Mouse (Mus musculus) intestine, postnatal 0 days (tissue): ENCODE measurements around the gene Nktr. TPM values are rescaled to one million over a fixed set of nuclear protein-coding genes. Genes with fewer than 3 reads are reported as not detected.

Experiments
- ATAC-seq: fragments of 200-750 bp; cut with Nextera tagmentation; 2 replicates; pipeline ENCODE4 v1.8.0; 2017; ENCODE audit warnings: mild to moderate bottlenecking, moderate TSS enrichment, moderate library complexity
- H3K27ac ChIP-seq: fragments of 300-500 bp; sonication (generic); 2 replicates; pipeline ENCODE4 v1.5.1; 2014; ENCODE audit warnings: mild to moderate bottlenecking, low read depth, low read length, moderate library complexity
- H3K27me3 ChIP-seq: fragments of 300-500 bp; sonication (generic); replicated peaks from 2 replicates; pipeline ENCODE4 v1.6.1; 2014; ENCODE audit warnings: low read length, mixed read lengths; ENCODE audit not compliant: control insufficient read depth, insufficient read depth
- H3K36me3 ChIP-seq: fragments of 300-500 bp; sonication (generic); 2 replicates; pipeline ENCODE4 v1.6.1; 2014; ENCODE audit warnings: mild to moderate bottlenecking, moderate library complexity; ENCODE audit not compliant: control insufficient read depth, insufficient read depth
- H3K4me1 ChIP-seq: fragments of 300-500 bp; sonication (generic); replicated peaks from 2 replicates; pipeline ENCODE4 v1.6.1; 2014; ENCODE audit warnings: antibody characterized with exemption, low read length, mixed read lengths; ENCODE audit not compliant: control insufficient read depth, insufficient read depth
- H3K4me2 ChIP-seq: fragments of 300-500 bp; sonication (generic); replicated peaks from 2 replicates; pipeline ENCODE4 v1.6.1; 2014; ENCODE audit warnings: low read depth, mild to moderate bottlenecking, moderate library complexity
- H3K4me3 ChIP-seq: fragments of 300-500 bp; sonication (generic); 2 replicates; pipeline ENCODE4 v1.5.1; 2014; ENCODE audit warnings: low read depth, low read length
- H3K9ac ChIP-seq: fragments of 300-500 bp; sonication (generic); 2 replicates; pipeline ENCODE4 v1.6.1; 2014; ENCODE audit warnings: mild to moderate bottlenecking, low read depth, low read length
- H3K9me3 ChIP-seq: fragments of 300-500 bp; sonication (generic); 2 replicates; pipeline ENCODE4 v1.6.1; 2016; ENCODE audit warnings: mixed run types; ENCODE audit not compliant: control insufficient read depth
- CTCF ChIP-seq: sonication (generic); IDR thresholded peaks from 2 replicates; pipeline ENCODE4 v1.5.1; 2016; ENCODE audit warnings: low read depth, mild to moderate bottlenecking, control low read depth, antibody characterized with exemption, moderate library complexity
- WGBS: fragments of 180-500 bp; shearing (Covaris S2); extraction: QIAGEN DNeasy Blood & Tissue Kit; methylation state at CpG from one replicate; pipeline ENCODE4 v1.1.7; 2014; 5-methylcytosine and 5-hydroxymethylcytosine counted together
- polyA plus RNA-seq: library from polyadenylated mRNA; unstranded; fragments of >200 nt; fragmentation: Nextera tagmentation; extraction: Ambion mirVana; gene quantifications from 2 replicates; pipeline ENCODE4 v1.2.1, GENCODE M21; 2015

Nktr gene
- polyA plus RNA-seq, 1 experiment from 2014 or later = 32.5 TPM

DNA sequence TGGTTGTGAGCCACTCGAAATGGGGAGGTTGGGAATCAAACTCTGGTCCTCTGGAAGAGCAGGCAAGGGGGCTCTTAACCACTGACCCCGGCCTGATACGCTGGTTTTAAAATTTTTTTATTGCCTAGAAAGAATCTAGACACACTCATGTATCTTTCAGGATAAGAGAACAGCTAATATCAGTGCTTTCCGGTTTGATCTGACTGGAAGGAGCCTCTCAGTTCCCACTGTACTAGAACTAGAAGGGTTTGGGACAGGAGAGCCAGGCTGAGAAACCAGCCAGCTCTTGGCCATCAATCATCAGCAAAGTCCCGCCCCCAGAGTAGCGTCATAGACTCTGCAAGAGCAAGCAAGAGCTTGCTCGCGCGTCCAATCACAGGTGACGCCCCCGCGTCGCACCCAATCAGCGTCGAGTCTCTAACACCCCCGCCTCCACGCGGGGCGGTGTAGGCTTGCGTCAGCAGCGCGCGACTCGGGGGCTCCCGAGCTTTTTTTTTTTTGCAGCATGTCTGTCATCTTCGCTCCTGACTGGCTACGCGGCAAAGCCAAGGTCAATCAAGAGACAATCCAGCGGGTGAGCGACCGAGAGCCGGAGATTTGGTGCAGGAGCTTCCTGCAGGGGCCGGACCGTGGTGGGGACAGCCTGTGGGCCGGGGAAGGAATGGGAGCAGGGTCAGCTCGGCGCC, 8.9 kb upstream of the Nktr start, which contains the start of gene Ss18l2:
Gene Ss18l2 (plus strand): TSS at position 432 of the 686 bp plus-strand sequence.
- peak; percentile 93 for ATAC-seq
- TF ChIP-seq CTCF = no peak
- 6% methylated on average over 37 of the region's 37 CpGs for WGBS

DNA sequence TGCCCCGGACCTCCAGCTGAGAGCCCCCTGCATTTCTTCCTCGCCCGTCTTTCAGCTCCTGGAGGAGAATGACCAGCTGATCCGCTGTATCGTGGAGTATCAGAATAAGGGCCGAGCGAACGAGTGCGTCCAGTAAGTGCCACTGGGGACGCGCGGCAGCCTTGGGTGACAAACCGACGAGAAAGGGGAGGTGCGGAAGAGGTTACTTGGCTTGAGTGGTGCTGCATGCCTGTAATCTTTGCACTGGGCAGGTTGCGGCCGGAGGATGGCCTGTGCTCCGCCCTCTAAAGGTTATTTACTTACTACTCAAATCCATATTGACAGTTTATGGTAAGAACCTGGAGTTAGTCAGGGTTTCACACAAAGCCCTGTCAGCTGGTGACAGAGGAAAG, 8.4 kb upstream of the Nktr start:
- H3K9me3 ChIP-seq = no peaks in the 10 kb centered on the region
- peak overlapping the region; percentile 98 for H3K27ac ChIP-seq
- peak overlapping the region; percentile 77 for H3K4me2 ChIP-seq
- H3K36me3 ChIP-seq = peaks cover 4% of the 10 kb centered on the region; the same call in 1 of the 2 replicates
- WGBS = under 1% methylated on average over 18 of the region's 18 CpGs
- H3K9ac ChIP-seq = peak overlapping the region; percentile 88
- ATAC-seq = peak; percentile 66
- peak; percentile 14; the same call in 1 of the 2 replicates for TF ChIP-seq CTCF
- H3K27me3 ChIP-seq = no peaks in the 10 kb centered on the region
- H3K4me3 ChIP-seq = peak overlapping the region; percentile 77
- peaks cover 10% of the 10 kb centered on the region; the same call in 1 of the 2 replicates for H3K4me1 ChIP-seq

More for the DNA sequence above, 8.9 kb upstream of the Nktr start, which contains the start of gene Ss18l2:
- H3K4me1 ChIP-seq = peaks cover 13% of the 10 kb centered on the region; the same call in 1 of the 2 replicates
- H3K9ac ChIP-seq = peak within 1 kb of the TSS; percentile 88
- H3K27ac ChIP-seq = peak within 1 kb of the TSS; percentile 98
- H3K9me3 ChIP-seq = no peaks in the 10 kb centered on the region
- peak within 1 kb of the TSS; percentile 77 for H3K4me2 ChIP-seq
- peaks cover 4% of the 10 kb centered on the region; the same call in 1 of the 2 replicates for H3K36me3 ChIP-seq
- no peaks in the 10 kb centered on the region for H3K27me3 ChIP-seq
- H3K4me3 ChIP-seq = peak within 1 kb of the TSS; percentile 77

GRCm38 (mm10) chr9:121717048-121717447, 1.9 kb upstream of the Nktr start:
- Histone ChIP-seq H3K4me1 (no peaks in the 10 kb centered on the region), H3K9ac (no peak overlapping the region), H3K36me3 (peaks cover 4% of the 10 kb centered on the region; the same call in 1 of the 2 replicates), H3K27me3 (no peaks in the 10 kb centered on the region), H3K9me3 (no peaks in the 10 kb centered on the region), H3K4me3 (no peak overlapping the region), H3K4me2 (no peak overlapping the region), H3K27ac (no peak overlapping the region)
- ATAC-seq = no peak
- WGBS = 73% methylated on average over 2 of the region's 2 CpGs
- no peak for TF ChIP-seq CTCF

DNA sequence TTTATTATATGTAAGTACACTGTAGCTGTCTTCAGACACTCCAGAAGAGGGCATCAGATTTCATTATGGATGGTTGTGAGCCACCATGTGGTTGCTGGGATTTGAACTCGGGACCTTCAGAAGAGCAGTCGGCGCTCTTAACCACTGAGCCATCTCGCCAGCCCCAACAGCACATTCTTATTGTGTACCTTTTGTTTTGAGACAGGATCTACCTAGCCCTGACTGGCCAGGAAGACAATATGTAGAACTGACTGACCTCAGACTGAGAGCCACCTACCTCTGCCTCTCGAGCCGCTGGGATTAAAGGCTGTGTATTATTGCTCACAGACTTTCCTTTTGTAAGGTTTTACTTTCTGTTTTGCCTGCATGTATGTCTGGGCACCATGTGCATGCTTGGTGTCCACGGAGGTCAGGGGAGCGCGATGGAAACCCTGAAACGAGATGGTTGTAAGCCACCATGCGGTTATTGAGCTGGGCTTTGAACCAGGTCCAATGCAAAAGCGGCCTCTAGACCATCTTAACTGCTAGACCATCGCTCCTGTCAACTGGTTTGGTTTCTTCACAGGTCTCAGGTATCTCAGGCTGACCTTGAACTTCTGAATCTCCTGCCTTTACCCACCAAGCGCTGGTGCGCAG, 781 bp upstream of the Nktr start:
- Histone ChIP-seq H3K27ac (peak overlapping the region; percentile 100), H3K4me2 (peak overlapping the region; percentile 65), H3K4me1 (no peaks in the 10 kb centered on the region), H3K4me3 (peak overlapping the region; percentile 86), H3K9me3 (no peaks in the 10 kb centered on the region), H3K36me3 (no peaks in the 10 kb centered on the region), H3K27me3 (no peaks in the 10 kb centered on the region), H3K9ac (peak overlapping the region; percentile 98; the same call in 1 of the 2 replicates)
- no peak for TF ChIP-seq CTCF
- peak; percentile 35 for ATAC-seq
- WGBS = 58% methylated on average over 15 of the region's 15 CpGs

GRCm38 (mm10) chr9:121719347-121720331, 670 bp downstream of the Nktr start:
- ATAC-seq = peak; percentile 30
- no peaks in the 10 kb centered on the region for H3K9me3 ChIP-seq
- peak overlapping the region; percentile 100 for H3K27ac ChIP-seq
- no peaks in the 10 kb centered on the region for H3K36me3 ChIP-seq
- peak overlapping the region; percentile 98 for H3K9ac ChIP-seq
- H3K4me3 ChIP-seq = peak overlapping the region; percentile 86
- under 1% methylated on average over 79 of the region's 87 CpGs for WGBS
- no peak for TF ChIP-seq CTCF
- no peaks in the 10 kb centered on the region for H3K27me3 ChIP-seq
- peak overlapping the region; percentile 65 for H3K4me2 ChIP-seq
- no peaks in the 10 kb centered on the region for H3K4me1 ChIP-seq
